Mouse (Mus musculus) C2C12 (cell line): ENCODE data around the gene Lim2.

Source experiments
- CEBPB ChIP-seq: IDR thresholded peaks from one replicate; pipeline ENCODE4 v1.6.1; 2011; ENCODE audit warnings: low read depth, mild to moderate bottlenecking, control low read depth, moderate library complexity
- CTCF ChIP-seq: IDR thresholded peaks from one replicate; pipeline ENCODE4 v1.5.1; 2011; ENCODE audit not compliant: control insufficient read depth, insufficient read depth, insufficient read length
- FOSL1 ChIP-seq: IDR thresholded peaks from one replicate; pipeline ENCODE4 v1.8.0; 2011; ENCODE audit warnings: mild to moderate bottlenecking, low read length; ENCODE audit not compliant: poor library complexity, insufficient read depth, severe bottlenecking
- MAX ChIP-seq: IDR thresholded peaks from one replicate; pipeline ENCODE4 v1.6.1; 2011; ENCODE audit warnings: mild to moderate bottlenecking, control low read depth
- MYOD1 ChIP-seq: IDR thresholded peaks from one replicate; pipeline ENCODE4 v1.6.1; 2011; ENCODE audit warnings: low read depth; ENCODE audit not compliant: control insufficient read depth, insufficient read length
- MYOG ChIP-seq: IDR thresholded peaks from one replicate; pipeline ENCODE4 v1.6.1; 2011; ENCODE audit not compliant: control insufficient read depth, insufficient read length; ENCODE audit errors: extremely low read depth
- USF1 ChIP-seq: IDR thresholded peaks from one replicate; pipeline ENCODE4 v1.6.1; 2011; ENCODE audit warnings: low read depth, mild to moderate bottlenecking, control low read depth, moderate library complexity

DNA sequence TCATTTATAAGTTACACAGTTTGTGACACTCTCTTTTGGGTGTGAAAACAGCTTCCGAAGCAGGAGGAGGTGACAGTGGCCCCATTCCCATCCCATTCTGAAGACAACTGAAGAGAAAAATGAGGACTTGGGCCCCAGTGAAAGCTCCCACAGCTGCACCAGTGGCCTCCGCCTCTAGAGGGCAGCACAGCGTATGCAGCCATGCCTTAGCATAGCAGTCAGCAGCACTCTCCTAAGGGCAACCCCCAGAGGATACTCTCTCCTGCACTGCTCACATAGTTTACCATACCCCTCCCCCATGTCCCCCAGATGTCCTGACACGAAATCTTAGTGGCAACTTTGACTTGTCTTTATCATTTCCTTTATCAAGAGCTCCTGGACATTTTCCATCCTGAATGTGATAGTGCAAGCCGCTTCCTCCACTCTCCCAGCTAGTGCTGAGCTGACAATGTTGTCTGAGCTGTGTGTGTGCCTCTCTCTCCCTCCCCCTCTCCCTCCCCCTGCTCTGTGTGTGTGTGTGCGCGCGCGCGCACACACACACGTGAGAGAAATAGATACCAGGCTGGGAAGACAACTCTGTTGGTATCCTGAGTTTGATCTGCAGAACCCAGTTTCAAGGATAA is 4.4 kb upstream of the Lim2 start:
- TF ChIP-seq CTCF, result peak; percentile 90
- TF ChIP-seq CEBPB, result no peak
- no peak for TF ChIP-seq MAX
- no peak for TF ChIP-seq USF1
- TF ChIP-seq MYOD1, result no peak
- TF ChIP-seq MYOG, result no peak
- no peak for TF ChIP-seq FOSL1
